Mouse (Mus musculus) thymus, adult 2 months (tissue): Measurements from ENCODE around the gene Cmtr1. TPM values are rescaled to one million over a fixed set of nuclear protein-coding genes. Genes with fewer than 3 reads are reported as not detected.

Source experiments
- DNase-seq: peaks from one replicate; pipeline ENCODE4 v3.0.0; 2021
- H3K27ac ChIP-seq: fragments of 200-500 bp; 2 replicates; pipeline ENCODE4 v1.5.1; 2012; ENCODE audit warnings: low read length, control low read depth; ENCODE audit not compliant: control insufficient read depth, insufficient read depth
- H3K27me3 ChIP-seq: fragments of 200-500 bp; 2 replicates; pipeline ENCODE4 v1.6.1; 2012; ENCODE audit warnings: mild to moderate bottlenecking, low read length, moderate library complexity, mixed read lengths; ENCODE audit not compliant: control insufficient read depth, insufficient read depth
- H3K36me3 ChIP-seq: fragments of 200-500 bp; 2 replicates; pipeline ENCODE4 v1.6.1; 2012; ENCODE audit warnings: mild to moderate bottlenecking, low read length, moderate library complexity; ENCODE audit not compliant: control insufficient read depth, insufficient read depth
- H3K4me1 ChIP-seq: fragments of 200-500 bp; replicated peaks from 2 replicates; pipeline ENCODE4 v1.6.1; 2012; ENCODE audit warnings: low read length; ENCODE audit not compliant: control insufficient read depth, insufficient read depth
- H3K4me3 ChIP-seq: fragments of 200-500 bp; 2 replicates; pipeline ENCODE4 v1.5.1; 2012; ENCODE audit warnings: mild to moderate bottlenecking, low read length, control low read depth, moderate library complexity; ENCODE audit not compliant: control insufficient read depth, insufficient read depth
- CTCF ChIP-seq: fragments of 200-500 bp; IDR thresholded peaks from 2 replicates; pipeline ENCODE4 v1.5.1; 2012; ENCODE audit warnings: mild to moderate bottlenecking, control low read depth, low read length, moderate library complexity, borderline replicate concordance; ENCODE audit not compliant: control insufficient read depth, poor library complexity, insufficient read depth; ENCODE audit errors: extremely low read depth
- POLR2A ChIP-seq: fragments of 200-500 bp; IDR thresholded peaks from 2 replicates; pipeline ENCODE4 v1.6.1; 2012; ENCODE audit warnings: mild to moderate bottlenecking, low read length, control low read depth, moderate library complexity; ENCODE audit not compliant: control insufficient read depth, poor library complexity, insufficient read depth; ENCODE audit errors: extremely low read depth
- WGBS: fragments of 180-500 bp; shearing (Covaris S2); methylation state at CpG from one replicate; pipeline ENCODE4 v1.1.7; 2018; 5-methylcytosine and 5-hydroxymethylcytosine counted together
- polyA plus RNA-seq: library from polyadenylated mRNA; depleted of rRNA; stranded (reverse); fragments of >200 nt; gene quantifications from 2 replicates; pipeline ENCODE4 v1.2.3, GENCODE M21; 2012

Cmtr1 gene
- polyA plus RNA-seq, 1 experiment, result 53.9 TPM

- TF ChIP-seq CTCF (no peak), POLR2A (no peak)
Measured at GRCm38 (mm10) chr17:29627285-29627684, 33.1 kb upstream of the Cmtr1 start.

GRCm38 (mm10) chr17:29628946-29629345 is 31.4 kb upstream of the Cmtr1 start:
- no peak for TF ChIP-seq CTCF
- TF ChIP-seq POLR2A, result no peak
- Histone ChIP-seq H3K4me3 (no peak overlapping the region), H3K27ac (no peak overlapping the region), H3K36me3 (peaks cover 62% of the 10 kb centered on the region), H3K27me3 (no peaks in the 10 kb centered on the region), H3K4me1 (no peaks in the 10 kb centered on the region)
- DNase-seq, result no peak
- 93% methylated on average over 5 of the region's 5 CpGs for WGBS

More at GRCm38 (mm10) chr17:29627285-29627684, 33.1 kb upstream of the Cmtr1 start:
- peaks cover 66% of the 10 kb centered on the region for H3K36me3 ChIP-seq
- no peak overlapping the region for H3K27ac ChIP-seq
- no peaks in the 10 kb centered on the region for H3K27me3 ChIP-seq
- no peaks in the 10 kb centered on the region for H3K4me1 ChIP-seq
- no peak overlapping the region for H3K4me3 ChIP-seq
- no peak for DNase-seq
- WGBS, result 97% methylated on average over 9 of the region's 9 CpGs

- no peak overlapping the region for H3K27ac ChIP-seq
- 91% methylated on average over 5 of the region's 5 CpGs for WGBS
- TF ChIP-seq CTCF (no peak), POLR2A (no peak)
- H3K4me3 ChIP-seq, result no peak overlapping the region
- no peak for DNase-seq
- no peaks in the 10 kb centered on the region for H3K4me1 ChIP-seq
- no peaks in the 10 kb centered on the region for H3K27me3 ChIP-seq
- H3K36me3 ChIP-seq, result peaks cover 62% of the 10 kb centered on the region
Measured at GRCm38 (mm10) chr17:29629620-29630019, 30.8 kb upstream of the Cmtr1 start.

- Histone ChIP-seq H3K27ac (no peak overlapping the region), H3K36me3 (peaks cover 62% of the 10 kb centered on the region), H3K4me1 (no peaks in the 10 kb centered on the region), H3K27me3 (no peaks in the 10 kb centered on the region), H3K4me3 (no peak overlapping the region)
- DNase-seq, result no peak
- WGBS, result 96% methylated on average over 11 of the region's 11 CpGs
- TF ChIP-seq CTCF (no peak), POLR2A (no peak)
Measured at GRCm38 (mm10) chr17:29632312-29632711, 28.1 kb upstream of the Cmtr1 start.

GRCm38 (mm10) chr17:29635492-29635891 is 24.9 kb upstream of the Cmtr1 start:
- H3K27ac ChIP-seq, result no peak overlapping the region
- no peaks in the 10 kb centered on the region for H3K27me3 ChIP-seq
- H3K4me3 ChIP-seq, result no peak overlapping the region
- H3K4me1 ChIP-seq, result no peaks in the 10 kb centered on the region
- H3K36me3 ChIP-seq, result peaks cover 53% of the 10 kb centered on the region
- WGBS, result 98% methylated on average over 8 of the region's 8 CpGs
- TF ChIP-seq POLR2A (no peak), CTCF (no peak)
- DNase-seq, result no peak

- 81% methylated on average over 5 of the region's 5 CpGs for WGBS
- Histone ChIP-seq H3K27me3 (no peaks in the 10 kb centered on the region), H3K36me3 (peaks cover 52% of the 10 kb centered on the region), H3K27ac (no peak overlapping the region), H3K4me3 (no peak overlapping the region), H3K4me1 (no peaks in the 10 kb centered on the region)
- no peak for TF ChIP-seq CTCF
- no peak for TF ChIP-seq POLR2A
- peak; percentile 14 for DNase-seq
Measured at GRCm38 (mm10) chr17:29636118-29636517, 24.3 kb upstream of the Cmtr1 start.

- Histone ChIP-seq H3K27ac (no peak overlapping the region), H3K36me3 (peaks cover 52% of the 10 kb centered on the region), H3K27me3 (no peaks in the 10 kb centered on the region), H3K4me3 (no peak overlapping the region), H3K4me1 (no peaks in the 10 kb centered on the region)
- WGBS, result 94% methylated on average over 4 of the region's 4 CpGs
- TF ChIP-seq CTCF, result no peak
- no peak for TF ChIP-seq POLR2A
- no peak for DNase-seq
Measured at GRCm38 (mm10) chr17:29637377-29637776, 23.0 kb upstream of the Cmtr1 start.
